Mouse (Mus musculus) mature B cell (primary cell): ENCODE measurements around the gene Gas2l2.

Experiments
- in situ Hi-C: fragments of 300-500 bp; cut with MboI; formaldehyde crosslinking; loops from 2 replicates; pipeline ENCODE4 v1.14.3; 2019

The Gas2l2 gene

DNA sequence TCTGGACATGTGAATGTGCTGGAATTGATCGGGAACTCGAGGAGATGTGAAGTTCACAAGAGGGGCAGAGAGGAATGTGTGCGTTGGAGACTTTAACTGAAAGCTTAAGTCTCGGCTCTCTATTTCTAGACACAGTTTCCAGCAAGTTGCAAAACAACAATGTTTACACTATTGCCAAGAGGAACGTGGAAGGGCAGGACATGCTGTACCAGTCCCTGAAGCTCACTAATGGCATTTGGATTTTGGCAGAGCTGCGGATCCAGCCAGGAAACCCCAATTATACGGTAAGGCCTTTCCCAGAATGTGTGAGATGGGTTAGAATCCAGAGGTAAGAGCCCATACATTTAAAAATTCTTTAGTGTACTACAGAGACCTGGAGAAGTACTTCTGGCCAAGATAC is 31.6 kb downstream of the Gas2l2 start:
- in situ Hi-C loops, result no loop called here

DNA sequence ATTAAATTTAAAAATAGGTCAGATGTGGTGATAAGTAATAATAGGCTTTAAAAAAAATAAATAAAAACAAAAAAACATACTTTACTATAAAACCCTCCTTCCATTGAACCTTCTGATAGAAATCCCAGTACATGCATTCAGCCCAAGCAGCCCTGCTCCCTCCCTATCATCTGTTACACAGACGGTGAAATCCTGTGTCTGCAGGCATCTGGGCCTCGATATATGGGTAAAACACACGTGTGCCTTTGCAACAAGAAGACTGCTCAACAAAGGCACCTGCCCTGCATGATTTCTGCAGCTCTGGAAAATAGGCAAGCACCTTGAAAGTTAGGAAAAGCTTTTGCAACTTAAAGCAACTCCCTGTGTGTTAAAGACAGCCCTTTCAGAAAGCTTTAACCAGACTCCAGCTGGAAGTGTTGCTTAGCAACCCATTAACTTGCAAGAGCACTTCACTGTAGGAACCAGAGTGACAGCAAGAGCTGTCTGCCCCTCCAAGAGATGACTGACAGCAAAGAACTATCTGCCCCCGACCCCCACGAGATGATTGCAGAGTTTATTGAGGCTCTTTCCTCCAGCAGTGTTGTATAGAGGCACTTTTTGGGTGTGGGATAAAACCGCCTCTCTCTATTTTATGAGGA is 34.3 kb downstream of the Gas2l2 start:
- in situ Hi-C loops, result no loop called here

DNA sequence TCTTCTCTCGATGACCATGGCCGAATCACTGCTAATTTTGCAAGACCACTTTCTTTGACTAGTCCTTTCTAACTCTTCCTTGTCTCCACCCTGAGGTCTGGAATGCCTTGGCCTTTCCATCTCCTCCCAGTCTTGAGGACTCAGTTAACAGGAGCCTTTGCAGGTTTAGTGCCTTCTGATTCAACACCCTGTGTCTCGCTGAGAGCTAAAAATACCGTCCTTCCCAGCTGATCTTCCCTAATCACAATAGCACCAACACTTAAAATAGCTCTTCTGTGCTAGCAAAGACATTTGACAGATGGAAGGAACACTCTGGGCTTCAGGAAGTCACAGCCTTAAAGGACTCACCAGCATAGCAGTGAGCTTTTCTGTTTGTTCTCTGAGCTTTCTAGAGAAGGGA is 36.2 kb downstream of the Gas2l2 start:
- in situ Hi-C loops, result no loop called here

GRCm38 (mm10) chr11:83383532-83383887 is 45.7 kb downstream of the Gas2l2 start:
- in situ Hi-C loops, result no loop called here

- in situ Hi-C loops, result no loop called here
These were observed 46.3 kb downstream of the Gas2l2 start for GRCm38 (mm10) chr11:83382876-83383531.

- in situ Hi-C loops, result no loop called here
These were observed 49.4 kb downstream of the Gas2l2 start for GRCm38 (mm10) chr11:83379745-83380341.
